Mouse (Mus musculus): Measurements from ENCODE around the gene Mcf2l. TPM values are rescaled to one million over a fixed set of nuclear protein-coding genes. Genes with fewer than 3 reads are reported as not detected.

Mcf2l gene
- polyA plus RNA-seq, 1 experiment from 2014 or later: 14.8 TPM

GRCm38 (mm10) chr8:13027615-13028014, 154.0 kb downstream of the Mcf2l start:
- Histone ChIP-seq H3K4me2 (ENCODE audit: low read depth, low read length) (no peak overlapping the region), H3K4me1 (ENCODE audit: control insufficient read depth, insufficient read depth, low read length) (no peaks in the 10 kb centered on the region), H3K27ac (replicated peaks; ENCODE audit: low read depth, low read length) (no peak overlapping the region), H3K27me3 (ENCODE audit: control insufficient read depth, insufficient read depth, low read length) (no peaks in the 10 kb centered on the region), H3K9me3 (replicated peaks; ENCODE audit: control insufficient read depth, low read length) (no peaks in the 10 kb centered on the region), H3K9ac (replicated peaks; ENCODE audit: low read length) (no peak overlapping the region), H3K36me3 (replicated peaks; ENCODE audit: control insufficient read depth, insufficient read depth, low read depth, low read length) (no peaks in the 10 kb centered on the region), H3K4me3 (ENCODE audit: low read depth, low read length) (no peak overlapping the region)
- DNase-seq (ENCODE audit: low spot score) (no peak), ATAC-seq (replicated peaks; ENCODE audit: insufficient number of reproducible peaks, low FRiP score, low TSS enrichment, low read depth) (no peak)
- 87% methylated on average over 5 of the region's 5 CpGs for WGBS

- DNase-seq (ENCODE audit: low spot score): no peak
- Histone ChIP-seq H3K27me3 (ENCODE audit: control insufficient read depth, insufficient read depth, low read length) (no peaks in the 10 kb centered on the region), H3K27ac (replicated peaks; ENCODE audit: low read depth, low read length) (no peak overlapping the region), H3K36me3 (replicated peaks; ENCODE audit: control insufficient read depth, insufficient read depth, low read depth, low read length) (no peaks in the 10 kb centered on the region), H3K4me2 (ENCODE audit: low read depth, low read length) (no peak overlapping the region), H3K4me1 (ENCODE audit: control insufficient read depth, insufficient read depth, low read length) (no peaks in the 10 kb centered on the region), H3K9ac (replicated peaks; ENCODE audit: low read length) (no peak overlapping the region), H3K4me3 (ENCODE audit: low read depth, low read length) (no peak overlapping the region), H3K9me3 (replicated peaks; ENCODE audit: control insufficient read depth, low read length) (no peaks in the 10 kb centered on the region)
- ATAC-seq (replicated peaks; ENCODE audit: insufficient number of reproducible peaks, low FRiP score, low TSS enrichment, low read depth): no peak
- 85% methylated on average over 5 of the region's 5 CpGs for WGBS
Observed at GRCm38 (mm10) chr8:13028482-13028881, 154.9 kb downstream of the Mcf2l start.

DNA sequence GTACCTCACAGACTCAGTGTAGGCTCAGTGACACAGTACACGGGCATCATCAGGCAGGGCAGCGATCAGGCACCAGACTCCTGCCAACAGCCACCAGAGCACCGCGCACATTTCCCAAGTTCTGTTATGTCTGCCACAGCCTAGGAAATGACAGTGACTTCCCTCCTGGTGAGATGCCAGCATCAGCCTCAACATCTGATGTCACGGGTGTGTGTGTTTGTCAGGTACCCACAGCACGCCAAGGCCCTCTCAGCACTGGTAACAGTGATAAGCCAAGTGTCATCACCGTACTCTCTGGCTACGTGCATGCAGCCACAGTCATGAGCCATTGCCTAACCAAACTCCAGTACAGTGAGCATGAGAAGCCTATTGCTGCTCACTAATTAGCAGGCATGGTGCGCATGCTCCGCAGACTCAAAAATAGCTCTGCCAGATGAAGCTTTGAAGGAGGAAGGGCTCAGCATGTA, 162.8 kb downstream of the Mcf2l start:
- H3K4me1 ChIP-seq (ENCODE audit: control insufficient read depth, insufficient read depth, low read length): no peaks in the 10 kb centered on the region
- H3K9ac ChIP-seq (replicated peaks; ENCODE audit: low read length): no peak overlapping the region
- WGBS: 91% methylated on average over 10 of the region's 10 CpGs
- no peak overlapping the region for H3K4me2 ChIP-seq (ENCODE audit: low read depth, low read length)
- ATAC-seq (replicated peaks; ENCODE audit: insufficient number of reproducible peaks, low FRiP score, low TSS enrichment, low read depth): no peak
- H3K27me3 ChIP-seq (ENCODE audit: control insufficient read depth, insufficient read depth, low read length): no peaks in the 10 kb centered on the region
- no peak overlapping the region for H3K27ac ChIP-seq (replicated peaks; ENCODE audit: low read depth, low read length)
- DNase-seq (ENCODE audit: low spot score): no peak
- H3K9me3 ChIP-seq (replicated peaks; ENCODE audit: control insufficient read depth, low read length): no peaks in the 10 kb centered on the region
- H3K36me3 ChIP-seq (replicated peaks; ENCODE audit: control insufficient read depth, insufficient read depth, low read depth, low read length): no peaks in the 10 kb centered on the region
- H3K4me3 ChIP-seq (ENCODE audit: low read depth, low read length): no peak overlapping the region

DNA sequence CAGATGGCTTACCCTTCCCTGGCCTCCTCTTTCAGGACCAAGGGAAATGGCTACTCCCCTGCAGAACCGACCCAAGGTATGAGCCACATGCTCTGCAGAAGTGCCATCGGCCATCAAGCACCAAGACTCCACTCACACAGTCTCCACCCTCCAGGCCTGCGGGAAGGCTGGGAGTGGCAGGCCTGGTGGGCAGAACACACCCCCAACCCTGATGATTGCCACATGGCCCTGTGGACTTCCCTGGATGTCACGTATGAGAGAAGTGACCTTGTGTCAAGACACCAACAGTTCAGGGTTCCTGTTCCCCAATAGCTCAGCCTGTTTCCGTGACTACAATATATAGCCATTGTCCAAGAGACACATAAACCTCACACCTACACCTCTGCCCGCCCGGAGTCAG, 163.4 kb downstream of the Mcf2l start, which contains the start of gene F10:
Gene F10, plus strand, starts transcription at position 294 of the 400 bp plus-strand sequence.
- ATAC-seq (replicated peaks; ENCODE audit: insufficient number of reproducible peaks, low FRiP score, low TSS enrichment, low read depth) (no peak), DNase-seq (ENCODE audit: low spot score) (no peak)
- Histone ChIP-seq H3K4me3 (ENCODE audit: low read depth, low read length) (no peak within 1 kb of the TSS), H3K27me3 (ENCODE audit: control insufficient read depth, insufficient read depth, low read length) (no peaks in the 10 kb centered on the region), H3K9ac (replicated peaks; ENCODE audit: low read length) (no peak within 1 kb of the TSS), H3K36me3 (replicated peaks; ENCODE audit: control insufficient read depth, insufficient read depth, low read depth, low read length) (no peaks in the 10 kb centered on the region), H3K4me1 (ENCODE audit: control insufficient read depth, insufficient read depth, low read length) (no peaks in the 10 kb centered on the region), H3K9me3 (replicated peaks; ENCODE audit: control insufficient read depth, low read length) (no peaks in the 10 kb centered on the region), H3K4me2 (ENCODE audit: low read depth, low read length) (no peak within 1 kb of the TSS), H3K27ac (replicated peaks; ENCODE audit: low read depth, low read length) (no peak within 1 kb of the TSS)
- 74% methylated on average over 7 of the region's 7 CpGs for whole genome bisulfite sequencing

DNA sequence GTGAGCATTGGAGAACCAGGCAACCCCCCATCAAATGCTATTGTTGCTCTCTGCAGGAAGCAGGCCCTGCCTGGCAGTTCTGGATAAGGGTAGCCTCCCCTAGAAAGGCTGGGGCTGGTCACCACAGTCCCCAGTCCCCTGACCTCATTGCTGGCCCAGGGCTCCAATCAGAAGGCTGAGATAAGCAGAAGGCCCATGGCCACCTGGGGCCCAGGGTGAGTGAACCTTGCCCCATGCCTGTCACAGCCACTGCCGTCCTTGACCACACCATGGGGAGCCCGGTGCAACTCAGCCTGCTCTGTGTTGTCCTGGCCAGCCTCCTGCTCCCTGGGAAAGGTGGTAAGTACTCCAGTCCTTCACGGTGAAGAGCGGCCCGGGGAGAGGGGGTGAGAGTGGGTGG, 164.0 kb downstream of the Mcf2l start:
- H3K9ac ChIP-seq (replicated peaks; ENCODE audit: low read length): no peak overlapping the region
- no peak overlapping the region for H3K4me3 ChIP-seq (ENCODE audit: low read depth, low read length)
- no peak overlapping the region for H3K27ac ChIP-seq (replicated peaks; ENCODE audit: low read depth, low read length)
- H3K36me3 ChIP-seq (replicated peaks; ENCODE audit: control insufficient read depth, insufficient read depth, low read depth, low read length): no peaks in the 10 kb centered on the region
- no peak for DNase-seq (ENCODE audit: low spot score)
- H3K9me3 ChIP-seq (replicated peaks; ENCODE audit: control insufficient read depth, low read length): no peaks in the 10 kb centered on the region
- H3K4me2 ChIP-seq (ENCODE audit: low read depth, low read length): no peak overlapping the region
- no peaks in the 10 kb centered on the region for H3K4me1 ChIP-seq (ENCODE audit: control insufficient read depth, insufficient read depth, low read length)
- no peak for ATAC-seq (replicated peaks; ENCODE audit: insufficient number of reproducible peaks, low FRiP score, low TSS enrichment, low read depth)
- no peaks in the 10 kb centered on the region for H3K27me3 ChIP-seq (ENCODE audit: control insufficient read depth, insufficient read depth, low read length)
- 58% methylated on average over 5 of the region's 5 CpGs for WGBS

GRCm38 (mm10) chr8:13039054-13039453, 165.4 kb downstream of the Mcf2l start:
- Histone ChIP-seq H3K4me3 (ENCODE audit: low read depth, low read length) (no peak overlapping the region), H3K36me3 (replicated peaks; ENCODE audit: control insufficient read depth, insufficient read depth, low read depth, low read length) (no peaks in the 10 kb centered on the region), H3K9ac (replicated peaks; ENCODE audit: low read length) (no peak overlapping the region), H3K27ac (replicated peaks; ENCODE audit: low read depth, low read length) (no peak overlapping the region), H3K9me3 (replicated peaks; ENCODE audit: control insufficient read depth, low read length) (no peaks in the 10 kb centered on the region), H3K27me3 (ENCODE audit: control insufficient read depth, insufficient read depth, low read length) (no peaks in the 10 kb centered on the region), H3K4me1 (ENCODE audit: control insufficient read depth, insufficient read depth, low read length) (no peaks in the 10 kb centered on the region), H3K4me2 (ENCODE audit: low read depth, low read length) (no peak overlapping the region)
- ATAC-seq (replicated peaks; ENCODE audit: insufficient number of reproducible peaks, low FRiP score, low TSS enrichment, low read depth): no peak
- no peak for DNase-seq (ENCODE audit: low spot score)
- 84% methylated on average over 6 of the region's 6 CpGs for WGBS

- Histone ChIP-seq H3K9ac (replicated peaks; ENCODE audit: low read length) (no peak overlapping the region), H3K4me3 (ENCODE audit: low read depth, low read length) (no peak overlapping the region)
- WGBS: 90% methylated on average over 4 of the region's 4 CpGs
Observed at GRCm38 (mm10) chr8:13041459-13041858, 167.9 kb downstream of the Mcf2l start.

GRCm38 (mm10) chr8:13047652-13048051, 174.0 kb downstream of the Mcf2l start:
- no peak for ATAC-seq (replicated peaks; ENCODE audit: insufficient number of reproducible peaks, low FRiP score, low TSS enrichment, low read depth)

More at GRCm38 (mm10) chr8:13041459-13041858, 167.9 kb downstream of the Mcf2l start:
- ATAC-seq (replicated peaks; ENCODE audit: insufficient number of reproducible peaks, low FRiP score, low TSS enrichment, low read depth) (no peak), DNase-seq (ENCODE audit: low spot score) (no peak)
- no peak overlapping the region for H3K27ac ChIP-seq (replicated peaks; ENCODE audit: low read depth, low read length)
- no peaks in the 10 kb centered on the region for H3K4me1 ChIP-seq (ENCODE audit: control insufficient read depth, insufficient read depth, low read length)
- no peaks in the 10 kb centered on the region for H3K27me3 ChIP-seq (ENCODE audit: control insufficient read depth, insufficient read depth, low read length)
- H3K9me3 ChIP-seq (replicated peaks; ENCODE audit: control insufficient read depth, low read length): no peaks in the 10 kb centered on the region
- no peaks in the 10 kb centered on the region for H3K36me3 ChIP-seq (replicated peaks; ENCODE audit: control insufficient read depth, insufficient read depth, low read depth, low read length)
- no peak overlapping the region for H3K4me2 ChIP-seq (ENCODE audit: low read depth, low read length)

More at GRCm38 (mm10) chr8:13047652-13048051, 174.0 kb downstream of the Mcf2l start:
- Histone ChIP-seq H3K4me2 (ENCODE audit: low read depth, low read length) (no peak overlapping the region), H3K27ac (replicated peaks; ENCODE audit: low read depth, low read length) (no peak overlapping the region), H3K4me3 (ENCODE audit: low read depth, low read length) (no peak overlapping the region), H3K9me3 (replicated peaks; ENCODE audit: control insufficient read depth, low read length) (no peaks in the 10 kb centered on the region), H3K4me1 (ENCODE audit: control insufficient read depth, insufficient read depth, low read length) (no peaks in the 10 kb centered on the region), H3K27me3 (ENCODE audit: control insufficient read depth, insufficient read depth, low read length) (no peaks in the 10 kb centered on the region), H3K36me3 (replicated peaks; ENCODE audit: control insufficient read depth, insufficient read depth, low read depth, low read length) (no peaks in the 10 kb centered on the region), H3K9ac (replicated peaks; ENCODE audit: low read length) (no peak overlapping the region)
- no peak for DNase-seq (ENCODE audit: low spot score)
- WGBS: 64% methylated on average over 5 of the region's 5 CpGs
